Mouse (Mus musculus) adrenal gland, adult 2 months (tissue): ENCODE results near the gene Rufy1. TPM values are rescaled to one million over a fixed set of nuclear protein-coding genes. Genes with fewer than 3 reads are reported as not detected.

Source experiments
- DNase-seq: peaks from one replicate; pipeline ENCODE4 v3.0.0; 2021
- microRNA-seq, 2 experiments: library from miRNA; unstranded; fragments of <30 nt; microRNA quantifications; one replicate each; pipeline ENCODE4 v1.2.0; 2021
- polyA plus RNA-seq: library from polyadenylated mRNA; depleted of rRNA; stranded (reverse); fragments of >200 nt; gene quantifications from 2 replicates; pipeline ENCODE4 v1.2.3, GENCODE M21; 2012; rRNA removed
- total RNA-seq, 2 experiments: library from RNA; stranded (reverse); gene quantifications; 2 replicates each; pipeline ENCODE4 v1.2.3; 2021

The Rufy1 gene
- total and polyA plus RNA-seq, 3 experiments, result 24.6 to 45.8 (median 33.8) TPM

- DNase-seq, result no peak
Observed at GRCm38 (mm10) chr11:50354162-50354561, 76.8 kb downstream of the Rufy1 start, which contains the start of gene Cby3. Gene Cby3 (plus strand): TSS chr11:50354462.

- no peak for DNase-seq
Observed at GRCm38 (mm10) chr11:50352177-50352576, 78.7 kb downstream of the Rufy1 start.

GRCm38 (mm10) chr11:50346256-50347032, 84.5 kb downstream of the Rufy1 start:
- no peak for DNase-seq

- DNase-seq, result no peak
Observed at GRCm38 (mm10) chr11:50345486-50345885, 85.4 kb downstream of the Rufy1 start.

Small RNA genes lying within 50 kb of the gene (microRNA-seq; reads per million reads assigned to microRNA genes)
- gene Mir804, result 0 reads per million in 2 experiments

Other genes with a start within 250 kb of the Rufy1 start
- gene Sqstm1, start 220.3 kb downstream of the Rufy1 start, total RNA-seq, result 1,000 to 10,000 TPM in 1 of 2 experiments, 100 to 1,000 TPM in 1; 696 to 1,341 TPM
- gene Sqstm1, start 220.3 kb downstream of the Rufy1 start, polyA plus RNA-seq, result 517 and 655 TPM in 2 replicates
- gene Mgat4b, start 220.2 kb downstream of the Rufy1 start, total RNA-seq, result 100 to 1,000 TPM; 119 to 128 TPM
- 347 and 361 TPM in 2 replicates for gene Mgat4b, start 220.2 kb downstream of the Rufy1 start, polyA plus RNA-seq
- gene Ltc4s, start 192.5 kb downstream of the Rufy1 start, total RNA-seq, result 10 to 100 TPM; 17.0 to 21.6 TPM
- 83.6 and 186 TPM in 2 replicates for gene Ltc4s, start 192.5 kb downstream of the Rufy1 start, polyA plus RNA-seq
- gene Maml1, start 138.8 kb downstream of the Rufy1 start, total RNA-seq, result 10 to 100 TPM; 20.8 to 27.8 TPM
- 24.8 and 26.8 TPM in 2 replicates for gene Maml1, start 138.8 kb downstream of the Rufy1 start, polyA plus RNA-seq
- gene Canx, start 105.5 kb downstream of the Rufy1 start, total RNA-seq, result 100 to 1,000 TPM; 479 to 498 TPM
- 13.9 and 19.7 TPM in 2 replicates for gene Canx, start 105.5 kb downstream of the Rufy1 start, polyA plus RNA-seq
- gene Cby3, start 76.7 kb downstream of the Rufy1 start, total RNA-seq, result not detected
- gene Cby3, start 76.7 kb downstream of the Rufy1 start, polyA plus RNA-seq, result 0.57 TPM in 1 of 2 replicates, not detected in the other
- gene Hnrnph1, start 54.1 kb downstream of the Rufy1 start, total RNA-seq, result 100 to 1,000 TPM; 225 to 240 TPM
- 13.4 and 13.7 TPM in 2 replicates for gene Hnrnph1, start 54.1 kb downstream of the Rufy1 start, polyA plus RNA-seq
- gene Adamts2, start 171.0 kb upstream of the Rufy1 start, total RNA-seq, result 1 to 10 TPM; 4.4 to 9.1 TPM
- gene Adamts2, start 171.0 kb upstream of the Rufy1 start, polyA plus RNA-seq, result 10.0 and 10.8 TPM in 2 replicates